Mouse (Mus musculus): Measurements from ENCODE around the gene Atg10. TPM values are rescaled to one million over a fixed set of nuclear protein-coding genes. Genes with fewer than 3 reads are reported as not detected.

The Atg10 gene
- 4.6 and 5.4 TPM in 2 replicates for polyA plus RNA-seq (2012; rRNA removed)

DNA sequence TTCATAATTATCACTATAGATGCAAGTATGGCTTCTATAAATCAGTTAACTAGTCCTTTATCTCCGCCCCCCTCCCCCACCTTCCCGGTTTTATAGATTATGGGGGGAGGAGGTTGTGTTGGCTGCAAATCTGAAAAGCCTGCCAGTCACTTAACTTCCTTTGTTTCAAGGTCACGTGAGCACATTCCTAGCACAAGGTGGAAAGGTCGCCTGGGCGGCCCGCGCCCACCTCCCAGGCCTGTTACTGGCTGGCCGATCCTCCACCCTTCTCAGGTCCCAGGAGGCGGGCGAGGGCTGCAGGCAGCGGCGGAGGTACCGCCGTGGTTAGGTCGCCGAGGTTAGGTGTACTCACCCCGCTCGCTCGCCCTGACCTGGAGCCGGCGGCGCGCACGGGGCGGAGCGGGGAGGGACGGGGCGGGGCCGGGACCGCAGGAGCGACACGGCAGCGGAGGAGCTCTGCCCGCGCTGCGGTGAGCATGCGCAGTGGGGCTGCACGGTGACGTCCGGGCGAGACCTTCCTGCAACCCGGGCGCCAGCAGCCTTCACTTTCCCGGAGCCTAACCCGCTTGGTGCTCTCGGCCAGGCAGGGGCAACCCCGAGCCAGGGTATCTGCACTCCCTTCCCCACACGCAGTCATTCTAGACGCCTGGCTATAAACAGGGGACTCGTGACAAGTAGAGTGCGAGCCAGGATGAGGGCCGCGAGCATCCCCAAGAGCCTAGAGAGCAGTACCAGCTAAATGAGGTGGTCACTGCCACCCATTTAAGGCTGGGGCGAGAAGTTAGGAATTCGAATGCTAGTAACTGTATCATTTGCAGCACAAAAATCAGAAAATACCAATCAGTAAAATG lies at the start of gene Atg10:
Gene Atg10 (minus strand): TSS at position 382 of the 851 bp plus-strand sequence.

GRCm38 (mm10) chr13:90922751-90923612 lies 300.8 kb downstream of the Atg10 start, which contains the start of gene Rps23:
Rps23 (plus strand) TSS chr13:90922958.

DNA sequence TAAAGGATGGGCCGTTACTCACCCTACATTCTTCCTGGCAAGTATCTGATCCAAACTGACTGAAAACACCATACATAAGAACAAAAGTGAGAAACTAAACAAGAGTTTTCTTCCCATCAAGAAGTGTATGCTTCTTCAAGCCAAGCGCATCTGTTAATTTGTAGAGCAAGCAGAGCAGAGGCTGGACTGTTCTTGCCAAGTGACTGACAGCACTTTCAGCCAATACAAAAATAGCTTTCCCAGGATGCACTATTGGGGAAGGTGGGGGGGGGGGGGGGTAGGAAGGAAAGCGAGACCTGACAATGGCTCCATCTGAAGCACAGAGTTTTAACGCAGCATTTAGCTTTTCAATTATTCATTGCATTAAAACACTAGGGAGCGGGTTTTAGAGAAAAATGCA lies 318.6 kb downstream of the Atg10 start, which contains the start of gene Atp6ap1l:
Gene Atp6ap1l (minus strand): TSS at position 180 of the 400 bp plus-strand sequence.

Other genes starting within 250 kb of the Atg10 start
- 139 and 141 TPM in 2 replicates for gene Ssbp2, start 236.3 kb upstream of the Atg10 start, polyA plus RNA-seq (2012; rRNA removed)

Measured in central nervous system, embryonic 14 days (tissue).